Mouse (Mus musculus) urinary bladder, postnatal 14 days (tissue): ENCODE data around the gene Nufip2.
"Not testable (repeated sequence)": the region's sequence is repeated elsewhere in the genome, so short reads cannot be mapped to it uniquely, and the experiment has no call there.

Experiments
- DNase-seq: peaks from one replicate; pipeline ENCODE4 v3.0.0; 2021; ENCODE audit warnings: low spot score

Gene Nufip2

GRCm38 (mm10) chr11:77713736-77714135 is 27.8 kb downstream of the Nufip2 start:
- DNase-seq, result no peak

- DNase-seq, result no peak
Observed at GRCm38 (mm10) chr11:77719055-77719454, 33.1 kb downstream of the Nufip2 start.

- DNase-seq, result no peak
Observed at GRCm38 (mm10) chr11:77721389-77721788, 35.4 kb downstream of the Nufip2 start.

- DNase-seq, result no peak
Observed at GRCm38 (mm10) chr11:77724766-77725165, 38.8 kb downstream of the Nufip2 start.

GRCm38 (mm10) chr11:77725183-77725582 is 39.2 kb downstream of the Nufip2 start, which contains the start of gene Cryba1:
Gene Cryba1, minus strand, starts transcription at chr11:77725283.
- no peak for DNase-seq

GRCm38 (mm10) chr11:77728587-77728986 is 42.6 kb downstream of the Nufip2 start:
- DNase-seq, result no peak

GRCm38 (mm10) chr11:77737289-77737688 is 51.3 kb downstream of the Nufip2 start:
- DNase-seq, result peak; percentile 89

GRCm38 (mm10) chr11:77738555-77738954 is 52.6 kb downstream of the Nufip2 start:
- DNase-seq, result no peak

DNA sequence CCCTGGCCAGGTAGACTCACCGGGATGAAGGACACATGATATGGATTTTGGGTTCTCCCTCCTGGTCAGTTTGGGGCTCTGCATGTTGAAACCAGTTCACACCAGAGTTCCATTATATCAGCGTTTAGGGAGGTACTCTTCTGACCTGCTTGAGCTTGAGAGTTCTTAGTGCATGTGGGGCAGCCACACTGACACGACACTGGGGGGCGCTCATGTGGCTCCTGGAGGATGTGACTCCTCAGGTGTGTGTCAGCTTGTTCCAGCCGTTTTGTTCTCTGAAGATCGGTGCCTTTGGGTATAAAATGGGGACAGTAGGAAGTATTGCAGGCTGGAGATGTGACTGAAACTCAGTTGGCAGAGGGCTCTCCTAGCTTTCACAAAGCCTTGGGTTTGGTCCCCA is 58.0 kb downstream of the Nufip2 start:
- peak; percentile 35 for DNase-seq

GRCm38 (mm10) chr11:77746652-77747051 is 60.7 kb downstream of the Nufip2 start:
- DNase-seq, result no peak

- not testable (repeated sequence) for DNase-seq
Observed at GRCm38 (mm10) chr11:77747103-77747502, 61.1 kb downstream of the Nufip2 start.

DNA sequence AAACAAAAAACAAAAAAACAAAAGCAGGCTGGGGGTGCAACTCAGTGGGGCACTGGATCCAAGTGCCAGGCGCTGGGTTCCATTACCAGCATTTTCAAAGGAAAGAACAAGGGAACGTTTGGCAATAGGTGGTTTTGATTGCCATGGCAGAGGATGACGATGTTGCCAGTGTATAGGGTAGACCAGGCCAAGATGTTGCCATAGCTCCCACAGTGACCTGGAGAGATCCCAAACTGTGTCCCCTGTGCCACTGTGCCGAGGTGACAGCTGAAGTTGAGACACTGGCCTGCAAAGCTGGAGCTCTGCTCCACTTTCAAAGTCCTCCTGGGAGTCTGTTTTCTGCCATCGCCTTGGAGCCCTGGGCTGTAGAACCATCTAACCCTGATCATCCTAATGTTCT is 63.0 kb downstream of the Nufip2 start:
- no peak for DNase-seq

DNA sequence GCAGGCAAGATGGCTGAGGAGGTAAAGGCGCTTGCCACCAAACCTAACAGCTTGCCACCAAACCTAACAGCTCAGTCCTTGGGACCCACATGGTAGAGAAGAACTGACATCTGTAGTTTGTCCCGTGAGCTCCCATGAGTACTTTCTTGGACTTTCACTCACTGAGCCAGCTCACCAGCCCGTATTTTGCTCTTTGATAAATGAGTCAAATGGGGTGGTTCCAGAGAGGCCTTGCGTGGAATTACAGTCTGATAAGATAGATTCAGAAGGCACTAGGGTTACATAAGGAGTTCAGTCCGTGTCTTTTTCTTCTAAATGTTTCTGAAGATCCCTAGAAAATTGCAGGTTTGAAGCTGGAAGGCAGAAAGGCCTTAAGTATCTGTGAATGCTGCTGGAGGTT is 66.6 kb downstream of the Nufip2 start:
- no peak for DNase-seq

- no peak for DNase-seq
Observed at GRCm38 (mm10) chr11:77753469-77753868, 67.5 kb downstream of the Nufip2 start.

DNA sequence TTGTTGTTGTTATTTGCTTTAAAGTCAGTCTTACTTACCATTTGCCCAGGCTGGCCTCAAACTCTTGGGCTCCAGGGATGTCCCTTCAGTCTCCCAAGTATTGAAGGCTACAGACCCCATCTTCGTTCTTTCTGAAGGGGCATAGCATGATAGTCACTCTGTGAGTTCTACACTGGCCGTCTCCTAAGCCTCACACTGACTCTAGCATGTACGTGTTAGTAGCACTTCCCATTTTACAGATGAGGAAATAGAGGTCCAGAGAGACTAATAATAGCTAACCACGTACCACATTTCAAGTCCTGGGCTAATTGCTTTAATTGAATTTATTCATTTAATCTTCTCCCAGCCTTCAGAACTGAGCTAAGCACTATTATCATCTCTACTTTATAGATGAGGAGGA is 74.1 kb downstream of the Nufip2 start:
- DNase-seq, result no peak

- DNase-seq, result peak; percentile 85
Observed at GRCm38 (mm10) chr11:77762783-77763672, 77.1 kb downstream of the Nufip2 start, which contains the start of gene Myo18a. Gene Myo18a, plus strand, starts transcription at chr11:77763246.

DNA sequence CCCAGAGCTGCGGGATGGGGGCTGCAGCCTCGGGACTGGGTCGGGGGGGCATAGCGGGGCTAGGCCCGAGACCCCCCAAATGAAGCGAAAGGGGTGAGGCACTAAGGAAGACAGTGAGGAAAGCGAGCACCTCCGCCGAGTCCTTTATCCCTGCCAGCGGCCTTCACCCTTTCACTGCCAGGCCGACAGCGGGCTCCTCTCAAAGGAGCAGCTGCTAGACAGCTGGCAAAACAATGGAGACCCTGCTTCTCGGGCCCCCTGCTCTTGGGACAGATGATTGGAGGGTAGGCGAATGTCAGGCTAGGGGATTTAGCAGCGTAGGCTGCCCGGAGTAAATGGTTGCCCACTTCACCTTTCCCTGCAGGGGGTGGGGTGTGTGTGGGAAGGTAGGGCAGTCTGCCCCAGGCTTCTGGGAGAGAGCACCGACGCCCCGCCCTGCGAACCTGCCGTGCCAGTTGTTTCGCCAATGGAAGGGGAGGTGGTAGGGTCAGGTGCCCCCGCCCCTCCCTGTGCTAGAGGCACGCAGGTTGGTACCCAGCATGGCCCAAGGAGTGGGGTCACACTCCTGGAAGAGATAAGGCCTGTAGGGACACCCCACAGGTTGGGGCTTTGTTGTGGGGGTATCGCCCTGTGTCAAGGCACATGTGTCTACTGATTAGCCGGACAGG is 77.9 kb downstream of the Nufip2 start:
- DNase-seq, result peak; percentile 75

- no peak for DNase-seq
Observed at GRCm38 (mm10) chr11:77764694-77765458, 78.9 kb downstream of the Nufip2 start.

DNA sequence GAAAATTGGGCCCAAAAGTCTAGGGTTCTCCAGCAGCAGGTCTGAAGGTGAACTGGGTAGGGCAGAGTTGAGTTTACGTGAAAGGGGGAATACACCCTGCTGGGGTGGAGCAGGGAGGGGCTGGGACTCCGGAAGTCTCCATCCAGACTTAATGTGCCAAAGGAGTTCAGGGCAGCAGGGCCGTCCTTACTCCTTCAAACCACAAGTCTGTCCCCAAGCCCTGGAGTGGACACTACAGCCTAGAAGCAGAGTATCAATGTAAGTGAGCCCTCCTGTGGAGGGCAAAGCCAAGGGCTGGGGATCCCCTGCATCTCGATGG is 79.5 kb downstream of the Nufip2 start:
- peak; percentile 24 for DNase-seq

DNA sequence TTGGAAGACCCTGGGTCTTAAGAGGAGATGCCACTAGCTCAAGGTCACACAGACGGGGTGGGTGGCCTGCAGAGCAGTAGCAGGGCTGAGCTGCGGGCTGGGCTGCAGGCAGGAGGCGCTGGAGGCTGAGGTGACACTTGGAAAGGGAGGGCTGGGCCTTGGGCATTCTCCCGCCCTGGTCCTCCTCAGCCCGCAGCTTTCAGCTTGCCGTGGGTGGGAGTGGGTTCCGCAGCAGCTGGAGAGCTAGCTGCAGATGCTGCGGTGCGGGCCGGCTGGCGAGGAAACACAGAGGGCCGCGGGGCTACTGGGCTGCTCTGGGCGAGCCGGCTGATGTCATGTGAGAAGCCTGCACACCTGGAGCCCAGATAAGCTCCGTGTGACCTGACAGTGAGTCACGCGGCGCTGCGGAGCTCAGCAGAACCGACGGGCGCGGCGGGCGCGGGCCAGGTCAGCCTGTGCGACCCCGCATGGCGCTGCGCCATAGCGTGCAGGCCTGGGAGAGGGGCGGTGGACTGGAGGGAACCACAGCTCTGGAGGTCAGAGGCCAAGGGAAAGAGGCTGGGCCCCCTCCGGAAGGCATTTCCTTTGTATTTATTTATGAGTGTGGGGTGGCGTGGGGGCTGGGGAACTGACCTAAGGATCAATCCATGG is 80.5 kb downstream of the Nufip2 start:
- DNase-seq, result peak; percentile 62

DNA sequence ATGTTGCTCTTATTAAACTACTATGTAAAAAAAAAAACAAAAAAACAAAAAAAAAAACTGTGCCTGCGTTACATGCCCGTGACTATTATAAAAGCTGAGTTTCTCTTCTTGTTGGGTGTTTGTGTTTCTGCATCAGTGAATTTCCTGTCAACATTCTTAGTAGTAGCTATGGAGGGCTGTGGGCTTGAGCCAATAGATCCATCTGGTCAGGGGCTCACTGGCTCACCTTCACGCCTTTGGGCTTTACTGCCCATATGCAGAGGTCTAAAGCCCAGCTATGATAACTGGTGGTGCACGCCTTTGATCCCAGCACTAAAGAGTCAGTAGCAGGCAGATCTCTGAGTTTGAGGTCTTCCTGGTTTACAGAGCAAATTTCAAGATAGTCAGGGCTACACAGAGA is 83.5 kb downstream of the Nufip2 start:
- no peak for DNase-seq

GRCm38 (mm10) chr11:77770346-77770745 is 84.4 kb downstream of the Nufip2 start:
- DNase-seq, result no peak
